8 mouse cellular contexts compared by ENCODE assay signal in the genomic region with DNA sequence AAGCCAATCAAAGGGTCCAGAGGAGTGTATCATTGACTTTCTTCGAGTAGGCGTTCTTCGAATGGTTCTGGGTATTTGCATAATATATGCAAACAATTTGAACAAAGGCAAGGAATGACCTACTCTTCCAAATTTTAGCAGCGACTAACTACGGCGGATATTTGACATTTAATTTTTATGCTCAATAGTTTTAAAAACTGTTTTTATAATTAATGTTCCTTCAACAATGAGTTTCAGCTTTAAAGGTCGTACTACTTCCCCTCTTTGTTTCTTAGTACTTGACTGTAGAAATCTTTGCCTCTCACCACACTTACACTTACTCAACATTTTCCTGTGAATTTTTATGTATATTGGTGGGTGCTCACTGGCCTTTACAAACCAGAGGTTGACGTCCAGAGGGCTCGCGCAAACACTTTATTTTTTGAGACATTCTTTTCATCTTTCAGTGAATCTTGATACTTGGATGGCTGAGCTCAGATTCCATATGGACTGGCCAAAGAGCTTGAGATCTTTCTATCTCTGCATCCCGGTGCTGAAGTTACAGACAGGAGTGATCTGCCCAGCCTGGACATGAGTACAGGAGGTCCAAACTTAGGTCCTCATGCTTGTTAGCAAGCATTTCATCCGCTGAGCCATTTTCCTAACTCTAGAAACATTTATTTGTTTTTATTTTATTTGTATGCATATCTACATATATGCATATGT. TPM values are rescaled to one million over a fixed set of nuclear protein-coding genes. Genes with fewer than 3 reads are reported as not detected.
DNase-seq lines count a peak whose midpoint lies in the region; ATAC-seq and TF ChIP-seq lines count a peak whose summit lies in the region.

No protein-coding gene starts in this region.

- no peak for ATAC-seq in heart, embryonic 14.5 days (ENCODE audit: insufficient number of reproducible peaks, insufficient read depth, low FRiP score, low read depth)
- peak; percentile 89 for ATAC-seq in forebrain, embryonic 13.5 days

- TF ChIP-seq CTCF in E14TG2a.4 (conservative IDR thresholded peaks at IDR 0.05; ENCODE audit: low read length): no peak

- H3K4me1 ChIP-seq in heart, embryonic 14.5 days (ENCODE audit: control insufficient read depth in 2 of 2, insufficient read depth in 2 of 2, low read length in 2 of 2): peaks cover 10 to 31% of the 10 kb centered on the region in 2 experiments
- H3K4me1 ChIP-seq in E14TG2a.4 (replicated peaks; ENCODE audit: low read depth, low read length): peaks cover 43% of the 10 kb centered on the region
- peaks cover 36% of the 10 kb centered on the region for H3K4me1 ChIP-seq in forebrain, embryonic 13.5 days

- peak overlapping the region; percentile 72 for H3K4me2 ChIP-seq in heart, embryonic 14.5 days (ENCODE audit: low read length)
- H3K4me2 ChIP-seq in forebrain, embryonic 13.5 days: peak overlapping the region; percentile 99

- no peaks in the 10 kb centered on the region for H3K27me3 ChIP-seq in heart, embryonic 14.5 days (ENCODE audit: control insufficient read depth, insufficient read depth, low read length)
- 0 out of 2 replicates have a peak, but pooled peaks cover 3% of the 10 kb centered on the region for H3K27me3 ChIP-seq in E14TG2a.4 (ENCODE audit: insufficient read depth, low read length)
- H3K27me3 ChIP-seq in forebrain, embryonic 13.5 days: no peaks in the 10 kb centered on the region

- peaks cover 67% of the 10 kb centered on the region for H3K79me2 ChIP-seq in macrophage (ENCODE audit: inconsistent target)

- peak overlapping the region; percentile 81 to 100 for H3K4me3 ChIP-seq in heart, embryonic 14.5 days (ENCODE audit: control insufficient read depth in 1 of 2, insufficient read depth in 1 of 2, low read depth in 1 of 2, low read length in 2 of 2)
- peak overlapping the region; percentile 83 for H3K4me3 ChIP-seq in E14TG2a.4 (replicated peaks; ENCODE audit: low read length)
- H3K4me3 ChIP-seq in forebrain, embryonic 13.5 days: peak overlapping the region; percentile 100
- H3K4me3 ChIP-seq in macrophage (ENCODE audit: inconsistent target): peak overlapping the region; percentile 48

- DNase-seq in heart, adult 8-10 months (ENCODE audit: low spot score): no peak
- no peak for DNase-seq in layer of hippocampus, adult 9-10 months (ENCODE audit: low spot score)
- DNase-seq in right cerebral cortex, adult 18-20 months: no peak
- DNase-seq in frontal cortex, postnatal 10 days (ENCODE audit: low spot score in 2 of 2): no peak

- H3K9me3 ChIP-seq in heart, embryonic 14.5 days (ENCODE audit: control insufficient read depth, low read length): no peaks in the 10 kb centered on the region
- no peaks in the 10 kb centered on the region for H3K9me3 ChIP-seq in E14TG2a.4 (ENCODE audit: low read length)
- no peaks in the 10 kb centered on the region for H3K9me3 ChIP-seq in forebrain, embryonic 13.5 days (replicated peaks)

- 24% methylated on average over 12 of the region's 12 CpGs for WGBS in heart, embryonic 14.5 days
- WGBS in forebrain, embryonic 13.5 days: 20% methylated on average over 12 of the region's 12 CpGs
- 20% methylated on average over 12 of the region's 12 CpGs for WGBS in macrophage (ENCODE audit: missing documents)

- H3K9ac ChIP-seq in heart, embryonic 14.5 days (ENCODE audit: low read length): peak overlapping the region; percentile 70
- peak overlapping the region; percentile 69 for H3K9ac ChIP-seq in forebrain, embryonic 13.5 days

- H3K36me3 ChIP-seq in heart, embryonic 14.5 days (ENCODE audit: control insufficient read depth, insufficient read depth, low read length): peaks cover 16% of the 10 kb centered on the region
- H3K36me3 ChIP-seq in E14TG2a.4 (ENCODE audit: insufficient read depth, low read length): peaks cover 39% of the 10 kb centered on the region
- H3K36me3 ChIP-seq in forebrain, embryonic 13.5 days (ENCODE audit: poor library complexity, severe bottlenecking): peaks cover 21% of the 10 kb centered on the region
- H3K36me3 ChIP-seq in macrophage (ENCODE audit: inconsistent target): peaks cover 32% of the 10 kb centered on the region

- H3K27ac ChIP-seq in heart, embryonic 14.5 days (replicated peaks in 1 of 2; ENCODE audit: control insufficient read depth in 1 of 2, insufficient read depth in 1 of 2, low read depth in 2 of 2, low read length in 2 of 2): peak overlapping the region; percentile 99 to 100
- H3K27ac ChIP-seq in forebrain, embryonic 13.5 days: peak overlapping the region; percentile 97
- peak overlapping the region; percentile 83 for H3K27ac ChIP-seq in macrophage

RNA-seq across cellular contexts. Expression of gene Prrc2a, which starts 0.9 kb away (rescaled TPM):
- polyA plus RNA-seq in heart, embryonic 14.5 days (2014; fragmentation: Nextera tagmentation; extraction: Ambion mirVana): 81.9 and 138 TPM in 2 replicates
- total RNA-seq in heart, adult 8-10 months (2022): 100 to 1,000 TPM; 130 to 143 (median 140) TPM
- polyA plus RNA-seq in forebrain, embryonic 13.5 days (2015; fragmentation: Nextera tagmentation; extraction: Ambion mirVana): 213 TPM in 2 replicates
- total RNA-seq in macrophage (2018; cell fraction: chromatin; rRNA removed): 100 to 1,000 TPM; 234 to 685 (median 421) TPM
- 100 to 1,000 TPM; 114 to 219 (median 152) TPM for total RNA-seq in macrophage (2018; cell fraction: cytosol; rRNA removed)
- 100 to 1,000 TPM; 184 to 306 (median 257) TPM for total RNA-seq in macrophage (2018; cell fraction: nucleus; rRNA removed)
- polyA plus RNA-seq in macrophage (2018): 91.3 to 139 TPM (median 124 TPM) in 3 replicates

RNA-seq across cellular contexts. Expression of gene Aif1, which starts 10.3 kb away (rescaled TPM):
- polyA plus RNA-seq in heart, embryonic 14.5 days (2014; fragmentation: Nextera tagmentation; extraction: Ambion mirVana): 7.4 and 9.4 TPM in 2 replicates
- total RNA-seq in heart, adult 8-10 months (2022): 1 to 10 TPM; 1.9 to 3.3 (median 2.4) TPM
- 5.6 and 6.0 TPM in 2 replicates for polyA plus RNA-seq in forebrain, embryonic 13.5 days (2015; fragmentation: Nextera tagmentation; extraction: Ambion mirVana)
- total RNA-seq in macrophage (2018; cell fraction: chromatin; rRNA removed): 100 to 1,000 TPM in 11 of 26 experiments, 10 to 100 TPM in 15; 11.5 to 316 (median 77.8) TPM
- 1,000 to 10,000 TPM in 13 of 26 experiments, 100 to 1,000 TPM in 13; 164 to 1,883 (median 706) TPM for total RNA-seq in macrophage (2018; cell fraction: cytosol; rRNA removed)
- total RNA-seq in macrophage (2018; cell fraction: nucleus; rRNA removed): 100 to 1,000 TPM in 14 of 26 experiments, 10 to 100 TPM in 12; 31.3 to 783 (median 198) TPM
- 231 to 253 TPM (median 243 TPM) in 3 replicates for polyA plus RNA-seq in macrophage (2018)

RNA-seq across cellular contexts. Expression of gene Lst1, which starts 22.6 kb away (rescaled TPM):
- polyA plus RNA-seq in heart, embryonic 14.5 days (2014; fragmentation: Nextera tagmentation; extraction: Ambion mirVana): 9.5 and 11.2 TPM in 2 replicates
- 1 to 10 TPM; 1.8 to 3.6 (median 2.6) TPM for total RNA-seq in heart, adult 8-10 months (2022)
- 3.5 and 4.2 TPM in 2 replicates for polyA plus RNA-seq in forebrain, embryonic 13.5 days (2015; fragmentation: Nextera tagmentation; extraction: Ambion mirVana)
- total RNA-seq in macrophage (2018; cell fraction: chromatin; rRNA removed): 100 to 1,000 TPM in 3 of 26 experiments, 10 to 100 TPM in 17, 1 to 10 TPM in 6; 7.2 to 129 (median 31.9) TPM
- total RNA-seq in macrophage (2018; cell fraction: cytosol; rRNA removed): 1,000 to 10,000 TPM in 13 of 26 experiments, 100 to 1,000 TPM in 13; 409 to 1,694 (median 933) TPM
- 100 to 1,000 TPM in 15 of 26 experiments, 10 to 100 TPM in 11; 34.2 to 556 (median 207) TPM for total RNA-seq in macrophage (2018; cell fraction: nucleus; rRNA removed)
- polyA plus RNA-seq in macrophage (2018): 322 to 615 TPM (median 449 TPM) in 3 replicates

RNA-seq across cellular contexts. Expression of gene Ltb, which starts 28.6 kb away (rescaled TPM):
- 0.40 and 0.61 TPM in 2 replicates for polyA plus RNA-seq in heart, embryonic 14.5 days (2014; fragmentation: Nextera tagmentation; extraction: Ambion mirVana)
- 1 to 10 TPM in 1 of 4 experiments, under 1 TPM in 3; 0.69 to 1.6 (median 0.80) TPM for total RNA-seq in heart, adult 8-10 months (2022)
- 0.20 TPM in 1 of 2 replicates, not detected in the other for polyA plus RNA-seq in forebrain, embryonic 13.5 days (2015; fragmentation: Nextera tagmentation; extraction: Ambion mirVana)
- 1 to 10 TPM in 14 of 26 experiments, under 1 TPM in 6, not detected in 6; 0.62 to 2.6 (median 1.3) TPM for total RNA-seq in macrophage (2018; cell fraction: chromatin; rRNA removed)
- 1 to 10 TPM in 10 of 26 experiments, under 1 TPM in 16; 0.23 to 2.1 (median 0.84) TPM for total RNA-seq in macrophage (2018; cell fraction: cytosol; rRNA removed)
- total RNA-seq in macrophage (2018; cell fraction: nucleus; rRNA removed): 1 to 10 TPM in 16 of 26 experiments, under 1 TPM in 8, not detected in 2; 0.70 to 3.0 (median 1.2) TPM
- 0.33 to 0.50 TPM (median 0.48 TPM) in 3 replicates for polyA plus RNA-seq in macrophage (2018)

RNA-seq across cellular contexts. Expression of gene Bag6, which starts 30.6 kb away (rescaled TPM):
- polyA plus RNA-seq in heart, embryonic 14.5 days (2014; fragmentation: Nextera tagmentation; extraction: Ambion mirVana): 63.3 and 68.6 TPM in 2 replicates
- total RNA-seq in heart, adult 8-10 months (2022): 100 to 1,000 TPM; 233 to 266 (median 242) TPM
- polyA plus RNA-seq in forebrain, embryonic 13.5 days (2015; fragmentation: Nextera tagmentation; extraction: Ambion mirVana): 82.5 and 82.6 TPM in 2 replicates
- total RNA-seq in macrophage (2018; cell fraction: chromatin; rRNA removed): 100 to 1,000 TPM; 178 to 420 (median 314) TPM
- 100 to 1,000 TPM; 119 to 180 (median 147) TPM for total RNA-seq in macrophage (2018; cell fraction: cytosol; rRNA removed)
- total RNA-seq in macrophage (2018; cell fraction: nucleus; rRNA removed): 100 to 1,000 TPM; 126 to 283 (median 188) TPM
- polyA plus RNA-seq in macrophage (2018): 103 to 118 TPM (median 104 TPM) in 3 replicates

Comparison
In these comparisons a context has a peak if more than half of its experiments do, and no peak if none do; other contexts are left out.
1. H3K4me3 ChIP-seq: peak in every context shown above with its lines; median percentile 100 in forebrain, embryonic 13.5 days; 90 in heart, embryonic 14.5 days; 83 in E14TG2a.4; 48 in macrophage.
2. RNA of gene Aif1, which starts 10.3 kb away (polyA plus RNA-seq): 231 to 253 TPM in macrophage; 7.4 to 9.4 TPM in heart, embryonic 14.5 days and 5.6 to 6.0 TPM in forebrain, embryonic 13.5 days; every median in the first group is over 10 times any median in the second.
3. RNA of gene Lst1, which starts 22.6 kb away (polyA plus RNA-seq): 322 to 615 TPM in macrophage; 9.5 to 11.2 TPM in heart, embryonic 14.5 days and 3.5 to 4.2 TPM in forebrain, embryonic 13.5 days; every median in the first group is over 10 times any median in the second.
4. Peak in every context shown above with its lines, with median percentiles within 50 percentile points of each other: H3K27ac ChIP-seq.